Mouse (Mus musculus) lung, adult 18-20 months (tissue): ENCODE results near the gene Atp6v1d.

Source experiments
- DNase-seq, 2 experiments: peaks; one replicate each; pipeline ENCODE4 v3.0.0; 2022; ENCODE audit warnings: mixed read lengths in 2 of 2

Atp6v1d gene

GRCm38 (mm10) chr12:78790791-78791190 lies 70.6 kb downstream of the Atp6v1d start:
- no peak for DNase-seq
